Mouse (Mus musculus) bone marrow, adult 2 months (tissue): Measurements from ENCODE around the gene Prr11.

Experiments
- CTCF ChIP-seq: fragments of 200-500 bp; IDR thresholded peaks from 2 replicates; pipeline ENCODE4 v1.5.1; 2011; ENCODE audit warnings: low read length, control low read depth; ENCODE audit not compliant: control insufficient read depth, insufficient read depth
- POLR2A ChIP-seq: fragments of 200-500 bp; IDR thresholded peaks from 2 replicates; pipeline ENCODE4 v1.6.1; 2011; ENCODE audit warnings: low read depth, mild to moderate bottlenecking, control low read depth, low read length, borderline replicate concordance; ENCODE audit not compliant: control insufficient read depth

- TF ChIP-seq POLR2A (no peak), CTCF (no peak)
Observed at GRCm38 (mm10) chr11:87083712-87084111, 24.8 kb downstream of the Prr11 start.
